Mouse (Mus musculus): Measurements from ENCODE around the gene Krt90. TPM values are rescaled to one million over a fixed set of nuclear protein-coding genes. Genes with fewer than 3 reads are reported as not detected.
"Not testable (repeated sequence)": the region's sequence is repeated elsewhere in the genome, so short reads cannot be mapped to it uniquely, and the experiment has no call there.

Gene Krt90
- polyA plus RNA-seq, 1 experiment: not detected

GRCm38 (mm10) chr15:101532720-101533119 lies 30.0 kb downstream of the Krt90 start, which contains the start of gene Krt84:
Krt84 (minus strand) TSS chr15:101532820.
- H3K27ac ChIP-seq (ENCODE audit: insufficient read depth, low read length): no peak within 1 kb of the TSS
- no peaks in the 10 kb centered on the region for H3K4me1 ChIP-seq (ENCODE audit: control insufficient read depth, insufficient read depth, low read length)
- no peak within 1 kb of the TSS for H3K4me3 ChIP-seq (ENCODE audit: insufficient read depth, low read length)
- TF ChIP-seq POLR2A (IDR thresholded peaks at IDR 0.05; ENCODE audit: extremely low read depth, insufficient read depth, low read length) (no peak), CTCF (IDR thresholded peaks at IDR 0.05; ENCODE audit: extremely low read depth, insufficient read depth, low read length) (no peak)

DNA sequence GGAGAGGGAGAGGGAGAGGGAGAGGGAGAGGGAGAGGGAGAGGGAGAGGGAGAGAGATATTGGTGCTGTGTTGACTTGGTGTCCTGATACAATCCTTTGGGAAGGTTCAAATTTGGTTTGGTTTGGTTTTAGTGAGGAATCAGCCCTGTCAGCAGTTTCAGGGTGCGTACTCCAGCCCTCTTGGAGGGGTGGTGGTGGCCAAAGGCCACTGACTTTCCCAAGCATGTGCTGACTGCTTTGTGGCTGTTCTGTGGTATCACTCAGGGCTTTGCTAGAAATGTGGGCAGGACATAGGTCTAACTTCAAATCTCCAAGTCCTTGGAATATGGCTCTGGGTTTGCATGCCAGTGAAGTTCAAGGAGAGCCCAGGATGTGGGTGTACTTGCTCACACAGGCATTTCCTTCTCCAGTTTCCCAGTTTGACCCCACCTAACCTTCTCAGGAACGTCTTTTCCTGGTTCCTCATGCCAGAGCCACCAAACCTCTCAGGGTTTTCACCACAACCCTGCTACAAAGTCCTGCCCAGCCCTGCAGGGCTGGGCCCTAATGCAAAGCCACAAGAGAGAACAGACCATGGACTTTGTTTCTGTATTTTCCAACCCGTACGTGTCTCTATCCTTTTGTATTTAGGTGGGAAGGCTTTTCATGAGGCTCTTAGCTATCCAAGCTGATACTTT lies 40.1 kb downstream of the Krt90 start:
- H3K4me1 ChIP-seq (ENCODE audit: control insufficient read depth, insufficient read depth, low read length): no peaks in the 10 kb centered on the region
- TF ChIP-seq POLR2A (IDR thresholded peaks at IDR 0.05; ENCODE audit: extremely low read depth, insufficient read depth, low read length) (no peak), CTCF (IDR thresholded peaks at IDR 0.05; ENCODE audit: extremely low read depth, insufficient read depth, low read length) (no peak)
- no peak overlapping the region for H3K4me3 ChIP-seq (ENCODE audit: insufficient read depth, low read length)
- H3K27ac ChIP-seq (ENCODE audit: insufficient read depth, low read length): no peak overlapping the region

DNA sequence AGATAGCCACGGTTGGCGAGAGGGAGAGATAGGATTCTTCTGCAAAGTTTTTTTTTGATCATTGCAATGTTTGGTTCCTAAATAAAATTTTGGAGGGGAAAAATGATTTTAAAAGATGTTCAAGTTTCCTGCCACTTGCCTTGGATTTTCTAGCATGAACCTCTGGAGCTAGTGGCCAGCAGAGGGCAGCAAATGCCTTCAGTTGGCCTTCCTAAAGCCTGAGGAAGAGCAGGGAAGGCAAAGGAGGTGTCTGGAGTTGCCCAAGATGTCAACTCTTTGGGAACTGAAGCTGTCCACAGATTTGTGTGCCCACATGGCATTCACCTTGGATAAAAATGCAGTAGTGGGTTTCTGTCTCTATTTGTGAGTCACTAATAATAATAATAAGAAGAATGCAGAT lies 43.0 kb downstream of the Krt90 start:
- TF ChIP-seq CTCF (IDR thresholded peaks at IDR 0.05; ENCODE audit: extremely low read depth, insufficient read depth, low read length) (peak; percentile 94), POLR2A (IDR thresholded peaks at IDR 0.05; ENCODE audit: extremely low read depth, insufficient read depth, low read length) (no peak)
- Histone ChIP-seq H3K4me1 (ENCODE audit: control insufficient read depth, insufficient read depth, low read length) (no peaks in the 10 kb centered on the region), H3K4me3 (ENCODE audit: insufficient read depth, low read length) (no peak overlapping the region), H3K27ac (ENCODE audit: insufficient read depth, low read length) (no peak overlapping the region)

GRCm38 (mm10) chr15:101517161-101517560 lies 45.6 kb downstream of the Krt90 start, which contains the start of gene Gm49425:
Gm49425 (minus strand) TSS chr15:101517261.
- H3K27ac ChIP-seq (ENCODE audit: insufficient read depth, low read length); H3K4me1 ChIP-seq (ENCODE audit: control insufficient read depth, insufficient read depth, low read length); H3K4me3 ChIP-seq (ENCODE audit: insufficient read depth, low read length): not testable (repeated sequence)

GRCm38 (mm10) chr15:101508247-101508646 lies 54.5 kb downstream of the Krt90 start:
- TF ChIP-seq CTCF (IDR thresholded peaks at IDR 0.05; ENCODE audit: extremely low read depth, insufficient read depth, low read length) (no peak), POLR2A (IDR thresholded peaks at IDR 0.05; ENCODE audit: extremely low read depth, insufficient read depth, low read length) (no peak)
- no peak overlapping the region for H3K4me3 ChIP-seq (ENCODE audit: insufficient read depth, low read length)

DNA sequence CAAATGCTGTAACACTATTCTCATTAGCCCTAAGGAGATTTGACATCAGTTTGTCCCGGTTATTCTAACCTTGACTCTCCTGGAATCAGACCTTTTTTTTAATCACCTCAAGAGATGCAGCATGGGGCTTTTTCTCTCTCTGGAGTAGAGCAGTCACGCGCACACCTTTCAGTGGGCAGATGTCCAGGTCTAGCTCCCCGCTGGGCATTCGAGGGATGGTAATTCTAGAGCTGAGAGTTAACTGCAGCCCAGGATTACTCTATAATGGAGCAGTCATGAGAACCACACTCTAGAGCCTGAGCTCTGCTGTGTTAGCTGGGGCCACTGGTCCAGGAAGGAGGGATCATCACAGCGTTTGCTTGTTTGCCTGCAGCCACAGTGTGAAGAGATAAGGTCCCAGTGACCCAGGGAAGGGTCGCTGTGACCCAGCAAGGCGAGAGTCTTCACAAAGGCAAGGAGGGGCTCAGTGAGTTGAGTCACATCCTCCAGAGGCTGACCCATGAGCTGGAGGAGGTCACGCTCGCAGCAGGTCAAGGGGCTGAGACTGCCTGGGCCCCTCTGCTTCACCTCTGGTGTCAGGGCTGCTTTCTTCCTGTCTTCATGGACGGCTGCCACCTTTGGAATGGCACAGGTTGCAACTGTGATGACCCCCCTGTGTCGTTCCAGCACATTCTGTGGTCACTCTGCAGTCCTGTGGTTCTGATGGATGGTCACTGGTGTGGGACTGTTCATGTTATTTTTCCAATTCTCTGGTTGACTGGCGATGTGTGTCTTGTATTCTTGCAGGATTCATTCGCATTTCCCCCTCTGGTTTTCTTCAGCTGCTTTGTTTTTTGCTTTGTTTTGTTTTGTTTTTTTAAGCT lies 55.6 kb downstream of the Krt90 start:
- no peak overlapping the region for H3K27ac ChIP-seq (ENCODE audit: insufficient read depth, low read length)
- H3K4me3 ChIP-seq (ENCODE audit: insufficient read depth, low read length): no peak overlapping the region
- no peak for TF ChIP-seq CTCF (IDR thresholded peaks at IDR 0.05; ENCODE audit: extremely low read depth, insufficient read depth, low read length)
- no peak for TF ChIP-seq POLR2A (IDR thresholded peaks at IDR 0.05; ENCODE audit: extremely low read depth, insufficient read depth, low read length)
- no peaks in the 10 kb centered on the region for H3K4me1 ChIP-seq (ENCODE audit: control insufficient read depth, insufficient read depth, low read length)

More at GRCm38 (mm10) chr15:101508247-101508646, 54.5 kb downstream of the Krt90 start:
- Histone ChIP-seq H3K27ac (ENCODE audit: insufficient read depth, low read length) (no peak overlapping the region), H3K4me1 (ENCODE audit: control insufficient read depth, insufficient read depth, low read length) (no peaks in the 10 kb centered on the region)

Other genes with a start within 250 kb of the Krt90 start
- gene Krt80, start 192.8 kb downstream of the Krt90 start, polyA plus RNA-seq (2012; rRNA removed): 5.7 and 6.2 TPM in 2 replicates
- 0.33 and 0.36 TPM in 2 replicates for gene Krt7, start 151.9 kb downstream of the Krt90 start, polyA plus RNA-seq (2012; rRNA removed)
- 0.09 TPM in 1 of 2 replicates, not detected in the other for gene Krt87, start 124.1 kb downstream of the Krt90 start, polyA plus RNA-seq (2012; rRNA removed)
- 0.13 TPM in 1 of 2 replicates, not detected in the other for gene Krt88, start 115.2 kb downstream of the Krt90 start, polyA plus RNA-seq (2012; rRNA removed)
- gene Krt81, start 99.2 kb downstream of the Krt90 start, polyA plus RNA-seq (2012; rRNA removed): not detected in 2 replicates
- gene Krt86, start 89.5 kb downstream of the Krt90 start, polyA plus RNA-seq (2012; rRNA removed): not detected in 2 replicates
- not detected in 2 replicates for gene Krt83, start 71.4 kb downstream of the Krt90 start, polyA plus RNA-seq (2012; rRNA removed)
- not detected in 2 replicates for gene Gm49425, start 45.7 kb downstream of the Krt90 start, polyA plus RNA-seq (2012; rRNA removed)
- gene Krt84, start 30.1 kb downstream of the Krt90 start, polyA plus RNA-seq (2012; rRNA removed): not detected in 2 replicates
- gene Krt82, start 12.3 kb downstream of the Krt90 start, polyA plus RNA-seq (2012; rRNA removed): not detected in 2 replicates
- not detected in 2 replicates for gene Krt75, start 11.0 kb upstream of the Krt90 start, polyA plus RNA-seq (2012; rRNA removed)
- gene Gm5414, start 65.2 kb upstream of the Krt90 start, polyA plus RNA-seq (2012; rRNA removed): not detected in 2 replicates
- gene Gm5478, start 84.4 kb upstream of the Krt90 start, polyA plus RNA-seq (2012; rRNA removed): not detected in 2 replicates
- not detected in 2 replicates for gene Krt6b, start 117.3 kb upstream of the Krt90 start, polyA plus RNA-seq (2012; rRNA removed)
- not detected in 2 replicates for gene Krt6a, start 131.4 kb upstream of the Krt90 start, polyA plus RNA-seq (2012; rRNA removed)
- 0.11 TPM in 1 of 2 replicates, not detected in the other for gene Krt5, start 149.9 kb upstream of the Krt90 start, polyA plus RNA-seq (2012; rRNA removed)
- not detected in 2 replicates for gene Krt71, start 180.2 kb upstream of the Krt90 start, polyA plus RNA-seq (2012; rRNA removed)
- not detected in 2 replicates for gene Krt72, start 223.5 kb upstream of the Krt90 start, polyA plus RNA-seq (2012; rRNA removed)
- gene Krt73, start 239.4 kb upstream of the Krt90 start, polyA plus RNA-seq (2012; rRNA removed): 1.4 and 1.5 TPM in 2 replicates